Mouse (Mus musculus) mouse embryonic stem cell (cell line): ENCODE results near the gene Slc25a33.

Experiments
- in situ Hi-C, 2 experiments: fragments of 300-500 bp; cut with MboI; formaldehyde crosslinking; loops; 1 replicate in 1 of 2; 3 replicates in 1 of 2; pipeline ENCODE4 v1.14.3; 2019 to 2020; ENCODE audit warnings: low sequenced_read_pairs in 2 of 2, low pct_unique_long_range_greater_than_20kb in 1 of 2, mixed read lengths in 1 of 2; ENCODE audit not compliant: unreplicated experiment in 1 of 2

Slc25a33 gene

DNA sequence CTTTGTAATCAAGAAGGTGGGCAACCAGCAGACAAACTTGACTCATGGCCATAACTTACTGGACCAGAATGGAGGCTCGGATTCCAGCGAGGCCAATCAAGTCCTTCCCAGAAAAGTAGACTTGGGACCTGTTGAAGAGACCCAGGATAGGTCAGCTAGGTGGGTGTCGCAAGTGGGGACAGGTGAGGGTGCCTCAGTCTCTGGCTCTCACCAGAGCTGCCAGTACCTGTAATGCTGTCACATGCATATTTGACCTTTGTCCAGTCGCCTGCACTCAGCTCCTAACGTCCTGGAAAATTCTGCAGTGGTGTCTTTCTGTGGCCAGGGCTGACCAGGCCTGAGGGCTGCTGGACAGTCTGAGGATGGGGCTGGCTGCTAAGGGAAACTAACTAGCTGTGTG, 62.6 kb downstream of the Slc25a33 start:
- in situ Hi-C loops: loop anchor here in 1 of 2 experiments (5.0 kb wide), 1 partner anchor 59 kb away; no protein-coding TSS in a partner anchor

DNA sequence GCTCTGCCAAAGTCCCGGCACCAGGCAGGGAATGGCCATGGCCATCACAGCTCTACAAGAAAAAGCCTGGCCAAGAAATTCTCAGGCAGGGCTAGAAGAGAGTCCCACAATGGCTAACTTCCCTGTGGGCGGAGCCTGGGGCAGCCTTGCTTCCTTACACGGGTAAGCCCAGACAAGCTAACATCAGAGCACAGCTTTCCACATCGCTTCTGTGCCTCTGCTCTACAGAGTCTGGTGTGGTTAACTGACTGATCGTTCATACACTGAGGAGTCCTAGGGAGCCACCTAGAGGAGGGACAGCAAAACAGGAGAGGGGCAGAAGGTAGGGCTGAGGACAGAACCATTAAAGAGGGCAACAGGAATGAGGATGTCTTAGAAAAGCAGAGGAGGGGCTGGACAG, 63.6 kb downstream of the Slc25a33 start:
- in situ Hi-C loops: loop anchor here in 1 of 2 experiments (5.0 kb wide), 1 partner anchor 58 kb away; no protein-coding TSS in a partner anchor

DNA sequence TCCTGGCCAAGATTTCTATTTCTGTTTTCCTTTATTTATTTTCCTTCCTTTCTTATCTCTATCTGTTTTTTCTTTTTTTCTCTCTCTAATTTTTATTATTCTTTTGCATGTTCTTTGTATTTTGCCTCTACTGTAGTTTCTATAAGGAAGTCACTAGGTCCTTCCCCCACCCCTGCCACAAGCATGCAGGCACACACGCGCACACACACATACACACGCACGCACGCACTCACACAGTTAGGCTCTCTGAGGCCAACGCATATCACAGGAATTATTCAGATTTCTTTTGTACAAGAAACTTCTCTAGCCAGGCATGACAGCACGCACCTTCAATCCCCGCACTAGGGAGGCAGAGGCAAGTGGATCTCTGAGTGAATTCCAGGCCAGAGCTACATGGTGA, 68.1 kb downstream of the Slc25a33 start:
- in situ Hi-C loops: no loop called here

- in situ Hi-C loops: no loop called here
These were observed 68.8 kb downstream of the Slc25a33 start for GRCm38 (mm10) chr4:149705298-149705697.

- in situ Hi-C loops: no loop called here
These were observed 71.7 kb downstream of the Slc25a33 start, which contains the start of gene Pik3cd for GRCm38 (mm10) chr4:149702210-149702979. Pik3cd (minus strand) TSS chr4:149702571.

DNA sequence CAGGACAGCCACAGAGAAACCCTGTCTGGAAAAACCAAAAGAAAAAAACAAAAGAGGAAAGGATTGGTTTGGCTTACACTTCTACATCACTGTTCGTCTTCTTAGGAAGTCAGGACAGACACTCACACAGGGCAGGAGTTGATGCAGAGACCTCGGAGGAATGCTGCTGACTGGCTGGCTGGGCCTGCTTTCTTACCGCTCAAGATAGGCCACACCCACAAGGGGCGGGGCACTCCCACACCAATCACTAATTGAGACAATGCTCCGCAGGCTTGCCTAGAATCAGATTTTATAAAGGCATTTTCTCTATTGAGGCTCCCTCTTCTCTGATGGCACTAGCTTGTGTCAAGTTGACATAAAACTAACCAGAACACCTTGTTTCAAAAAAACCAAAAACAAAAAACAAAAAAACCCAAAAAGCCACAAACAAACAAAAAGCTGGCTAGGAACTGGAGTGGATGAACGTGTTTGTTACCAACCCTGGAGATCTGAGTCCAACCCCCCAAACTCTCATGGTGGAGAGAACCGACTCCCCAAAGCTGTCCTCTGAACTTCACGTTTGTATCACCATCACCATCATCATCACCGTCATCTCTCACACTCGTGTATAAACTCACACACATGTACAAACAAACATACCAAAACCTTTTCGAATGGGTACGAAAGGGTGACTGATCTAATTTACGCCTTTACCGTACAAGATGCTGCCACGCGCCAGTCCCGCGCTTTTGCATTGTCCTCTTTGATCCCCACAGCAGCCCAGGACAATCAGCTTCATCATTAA, 72.5 kb downstream of the Slc25a33 start:
- in situ Hi-C loops: no loop called here

GRCm38 (mm10) chr4:149699953-149700352, 74.1 kb downstream of the Slc25a33 start:
- in situ Hi-C loops: no loop called here

GRCm38 (mm10) chr4:149698197-149698821, 75.8 kb downstream of the Slc25a33 start:
- in situ Hi-C loops: no loop called here

DNA sequence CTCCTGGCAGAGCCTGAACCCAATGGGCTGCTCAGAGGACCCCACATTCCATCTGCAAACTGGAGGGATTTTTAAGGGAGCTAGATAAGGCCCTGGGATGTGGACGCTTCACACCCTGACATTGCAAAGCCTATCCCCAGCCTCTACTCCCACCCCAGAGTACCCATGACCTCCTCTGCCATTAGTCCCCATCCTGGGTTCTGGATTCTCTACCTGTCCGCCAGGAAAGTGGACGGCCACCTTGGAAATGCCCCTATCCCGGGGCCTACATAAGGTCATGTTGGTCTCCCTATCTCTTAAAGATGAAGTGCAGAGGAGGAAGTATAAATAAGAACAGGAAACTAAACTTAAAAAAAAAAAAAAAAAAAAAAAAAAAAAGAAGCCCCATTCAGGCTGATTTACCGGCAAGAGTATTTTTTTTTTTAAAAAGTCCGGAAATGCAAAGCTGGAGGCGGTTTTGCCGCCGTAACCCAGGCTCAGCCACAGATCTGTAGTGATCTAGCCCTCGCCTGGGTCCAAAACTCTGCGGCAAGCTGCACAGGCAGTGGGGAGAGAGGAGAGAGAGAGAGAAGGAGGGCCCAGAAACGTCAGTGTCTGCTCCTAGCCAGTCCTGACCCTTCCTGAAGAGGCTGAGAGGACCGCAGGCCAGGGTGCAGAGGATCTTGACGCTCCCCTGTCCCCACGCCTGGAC, 76.4 kb downstream of the Slc25a33 start:
- in situ Hi-C loops: no loop called here

DNA sequence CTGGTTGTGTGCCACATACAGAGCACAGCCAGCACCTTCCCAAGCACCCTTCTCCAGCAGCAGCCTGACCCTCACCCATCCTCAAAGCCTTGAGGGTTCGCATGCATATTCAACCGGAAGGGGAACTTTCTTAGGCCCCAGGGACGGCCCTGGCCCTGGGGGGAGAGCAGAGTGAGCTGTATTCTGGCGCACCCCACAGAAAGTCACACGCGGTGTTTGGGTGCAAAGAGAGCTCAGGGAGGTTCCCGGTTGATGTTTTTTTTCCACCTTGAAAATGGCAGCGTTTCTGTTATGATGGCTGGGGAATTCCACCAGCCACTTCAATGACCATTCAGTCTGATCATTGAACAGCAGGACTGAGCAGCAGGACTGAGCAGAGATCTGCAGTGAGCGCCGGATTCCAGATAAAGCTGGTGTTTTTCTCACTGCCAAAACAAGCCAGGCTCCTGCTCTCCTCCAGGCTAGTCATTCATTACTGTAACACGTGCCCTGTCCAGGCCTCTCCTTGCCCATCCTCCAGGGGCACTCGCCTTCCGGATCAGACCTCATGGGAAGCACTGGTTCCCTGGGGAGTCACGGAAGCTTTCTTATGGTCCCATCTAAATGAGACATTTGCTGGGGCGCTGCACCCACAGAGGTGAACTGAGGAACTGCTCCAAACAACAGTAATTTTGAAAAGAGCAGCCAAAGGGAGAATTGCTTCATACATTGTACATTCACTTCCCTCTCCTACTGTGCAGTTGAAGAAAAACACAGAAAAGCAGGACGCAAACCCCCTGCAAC, 77.7 kb downstream of the Slc25a33 start:
- in situ Hi-C loops: no loop called here
